Mouse (Mus musculus) limb, embryonic 15.5 days (tissue): ENCODE measurements around the gene Gm43552. TPM values are rescaled to one million over a fixed set of nuclear protein-coding genes. Genes with fewer than 3 reads are reported as not detected.

Experiments used
- ATAC-seq: fragments of 200-750 bp; cut with Nextera tagmentation; 2 replicates; pipeline ENCODE4 v1.8.0; 2017; ENCODE audit warnings: low read depth, moderate TSS enrichment; ENCODE audit not compliant: insufficient number of reproducible peaks, low FRiP score, low TSS enrichment
- H3K27ac ChIP-seq: fragments of 300-500 bp; sonication (generic); 2 replicates; pipeline ENCODE4 v1.5.1; 2015; ENCODE audit warnings: moderate library complexity, mild to moderate bottlenecking, inconsistent platforms
- H3K27me3 ChIP-seq: fragments of 300-500 bp; sonication (generic); 2 replicates; pipeline ENCODE4 v1.6.1; 2015; ENCODE audit warnings: inconsistent platforms
- H3K36me3 ChIP-seq: fragments of 300-500 bp; sonication (generic); 2 replicates; pipeline ENCODE4 v1.6.1; 2015; ENCODE audit warnings: inconsistent platforms
- H3K4me1 ChIP-seq: fragments of 300-500 bp; sonication (generic); 2 replicates; pipeline ENCODE4 v1.6.1; 2015; ENCODE audit warnings: inconsistent platforms
- H3K4me2 ChIP-seq: fragments of 300-500 bp; sonication (generic); 2 replicates; pipeline ENCODE4 v1.6.1; 2015; ENCODE audit warnings: mild to moderate bottlenecking, inconsistent platforms
- H3K4me3 ChIP-seq: fragments of 300-500 bp; sonication (generic); 2 replicates; pipeline ENCODE4 v1.5.1; 2015; ENCODE audit warnings: mild to moderate bottlenecking, inconsistent platforms
- H3K9ac ChIP-seq: fragments of 300-500 bp; sonication (generic); 2 replicates; pipeline ENCODE4 v1.6.1; 2015; ENCODE audit warnings: inconsistent platforms
- H3K9me3 ChIP-seq: fragments of 300-500 bp; sonication (generic); 2 replicates; pipeline ENCODE4 v1.6.1; 2016; ENCODE audit warnings: inconsistent platforms
- WGBS: fragments of 180-500 bp; shearing (Covaris S2); methylation state at CpG from one replicate; pipeline ENCODE4 v1.1.7; 2015; 5-methylcytosine and 5-hydroxymethylcytosine counted together
- polyA plus RNA-seq: library from polyadenylated mRNA; unstranded; fragments of >200 nt; fragmentation: Nextera tagmentation; extraction: Ambion mirVana; gene quantifications from 2 replicates; pipeline ENCODE4 v1.2.1, GENCODE M21; 2015

Gm43552 gene
- polyA plus RNA-seq, 1 experiment from 2014 or later: not detected

- Histone ChIP-seq H3K9ac (no peak overlapping the region), H3K4me2 (no peak overlapping the region), H3K36me3 (no peaks in the 10 kb centered on the region), H3K4me3 (no peak overlapping the region), H3K27me3 (no peaks in the 10 kb centered on the region), H3K4me1 (no peaks in the 10 kb centered on the region), H3K9me3 (no peaks in the 10 kb centered on the region), H3K27ac (no peak overlapping the region)
- ATAC-seq: no peak
- 12% methylated on average over 8 of the region's 8 CpGs for WGBS
Observed at GRCm38 (mm10) chr5:65525674-65526443, 33.2 kb upstream of the Gm43552 start.

GRCm38 (mm10) chr5:65524831-65525230 is 32.2 kb upstream of the Gm43552 start:
- no peak overlapping the region for H3K9ac ChIP-seq
- H3K4me3 ChIP-seq: no peak overlapping the region
- WGBS: 73% methylated on average over 4 of the region's 4 CpGs
- H3K4me2 ChIP-seq: no peak overlapping the region
- H3K27ac ChIP-seq: no peak overlapping the region
- no peaks in the 10 kb centered on the region for H3K4me1 ChIP-seq
- H3K27me3 ChIP-seq: no peaks in the 10 kb centered on the region
- no peaks in the 10 kb centered on the region for H3K9me3 ChIP-seq
- H3K36me3 ChIP-seq: no peaks in the 10 kb centered on the region
- ATAC-seq: no peak

GRCm38 (mm10) chr5:65521803-65522202 is 29.2 kb upstream of the Gm43552 start:
- ATAC-seq: no peak
- no peaks in the 10 kb centered on the region for H3K27me3 ChIP-seq
- WGBS: 70% methylated on average over 1 of the region's 1 CpGs
- no peak overlapping the region for H3K4me3 ChIP-seq
- H3K4me2 ChIP-seq: no peak overlapping the region
- H3K9me3 ChIP-seq: no peaks in the 10 kb centered on the region
- no peaks in the 10 kb centered on the region for H3K4me1 ChIP-seq
- H3K9ac ChIP-seq: no peak overlapping the region
- no peak overlapping the region for H3K27ac ChIP-seq
- H3K36me3 ChIP-seq: no peaks in the 10 kb centered on the region

GRCm38 (mm10) chr5:65514635-65515278 is 22.1 kb upstream of the Gm43552 start:
- Histone ChIP-seq H3K4me3 (no peak overlapping the region), H3K27me3 (no peaks in the 10 kb centered on the region), H3K4me2 (no peak overlapping the region), H3K9ac (no peak overlapping the region), H3K36me3 (no peaks in the 10 kb centered on the region), H3K27ac (no peak overlapping the region), H3K4me1 (0 out of 2 replicates have a peak, but pooled peaks cover 7% of the 10 kb centered on the region), H3K9me3 (no peaks in the 10 kb centered on the region)
- WGBS: 52% methylated on average over 5 of the region's 5 CpGs
- ATAC-seq: no peak

- Histone ChIP-seq H3K9me3 (no peaks in the 10 kb centered on the region), H3K4me3 (no peak overlapping the region), H3K27ac (peak overlapping the region; percentile 23; the same call in 1 of the 2 replicates), H3K27me3 (no peaks in the 10 kb centered on the region), H3K4me1 (0 out of 2 replicates have a peak, but pooled peaks cover 7% of the 10 kb centered on the region), H3K9ac (no peak overlapping the region), H3K4me2 (no peak overlapping the region), H3K36me3 (no peaks in the 10 kb centered on the region)
- 55% methylated on average over 3 of the region's 3 CpGs for WGBS
- no peak for ATAC-seq
Observed at GRCm38 (mm10) chr5:65513506-65513905, 20.9 kb upstream of the Gm43552 start.

- Histone ChIP-seq H3K9ac (no peak overlapping the region), H3K9me3 (no peaks in the 10 kb centered on the region), H3K36me3 (no peaks in the 10 kb centered on the region), H3K4me1 (0 out of 2 replicates have a peak, but pooled peaks cover 3% of the 10 kb centered on the region), H3K4me2 (no peak overlapping the region), H3K4me3 (no peak overlapping the region), H3K27ac (no peak overlapping the region), H3K27me3 (no peaks in the 10 kb centered on the region)
- WGBS: 75% methylated on average over 8 of the region's 8 CpGs
- ATAC-seq: no peak
Observed at GRCm38 (mm10) chr5:65508395-65508794, 15.8 kb upstream of the Gm43552 start.

- Histone ChIP-seq H3K9me3 (no peaks in the 10 kb centered on the region), H3K4me3 (no peak overlapping the region), H3K27ac (no peak overlapping the region), H3K27me3 (no peaks in the 10 kb centered on the region), H3K4me1 (no peaks in the 10 kb centered on the region), H3K9ac (no peak overlapping the region), H3K4me2 (peak overlapping the region; percentile 33), H3K36me3 (no peaks in the 10 kb centered on the region)
- 10% methylated on average over 8 of the region's 8 CpGs for WGBS
- ATAC-seq: no peak
Observed at GRCm38 (mm10) chr5:65505786-65506185, 13.2 kb upstream of the Gm43552 start.

GRCm38 (mm10) chr5:65501407-65501806 is 8.8 kb upstream of the Gm43552 start:
- no peaks in the 10 kb centered on the region for H3K36me3 ChIP-seq
- H3K9me3 ChIP-seq: no peaks in the 10 kb centered on the region
- ATAC-seq: no peak
- no peaks in the 10 kb centered on the region for H3K4me1 ChIP-seq
- H3K4me2 ChIP-seq: no peak overlapping the region
- WGBS: 84% methylated on average over 9 of the region's 9 CpGs
- no peaks in the 10 kb centered on the region for H3K27me3 ChIP-seq
- H3K27ac ChIP-seq: no peak overlapping the region
- H3K9ac ChIP-seq: no peak overlapping the region
- no peak overlapping the region for H3K4me3 ChIP-seq

GRCm38 (mm10) chr5:65500231-65500630 is 7.6 kb upstream of the Gm43552 start:
- no peaks in the 10 kb centered on the region for H3K27me3 ChIP-seq
- no peak for ATAC-seq
- no peaks in the 10 kb centered on the region for H3K36me3 ChIP-seq
- H3K27ac ChIP-seq: no peak overlapping the region
- H3K4me2 ChIP-seq: no peak overlapping the region
- H3K9me3 ChIP-seq: no peaks in the 10 kb centered on the region
- H3K4me1 ChIP-seq: no peaks in the 10 kb centered on the region
- WGBS: 82% methylated on average over 7 of the region's 7 CpGs
- H3K9ac ChIP-seq: no peak overlapping the region
- no peak overlapping the region for H3K4me3 ChIP-seq

GRCm38 (mm10) chr5:65491767-65492715 is 592 bp downstream of the Gm43552 start:
- peak overlapping the region; percentile 97 for H3K4me3 ChIP-seq
- peaks cover 21% of the 10 kb centered on the region for H3K4me1 ChIP-seq
- no peaks in the 10 kb centered on the region for H3K27me3 ChIP-seq
- peak; percentile 78 for ATAC-seq
- no peaks in the 10 kb centered on the region for H3K9me3 ChIP-seq
- H3K9ac ChIP-seq: peak overlapping the region; percentile 96
- H3K27ac ChIP-seq: peak overlapping the region; percentile 96
- H3K36me3 ChIP-seq: no peaks in the 10 kb centered on the region
- peak overlapping the region; percentile 66 for H3K4me2 ChIP-seq
- under 1% methylated on average over 54 of the region's 57 CpGs for WGBS

GRCm38 (mm10) chr5:65489830-65490229 is 2.8 kb downstream of the Gm43552 start:
- H3K27ac ChIP-seq: no peak overlapping the region
- 54% methylated on average over 4 of the region's 4 CpGs for WGBS
- no peak overlapping the region for H3K4me2 ChIP-seq
- H3K4me1 ChIP-seq: peaks cover 21% of the 10 kb centered on the region
- H3K9ac ChIP-seq: no peak overlapping the region
- no peaks in the 10 kb centered on the region for H3K36me3 ChIP-seq
- no peak for ATAC-seq
- H3K9me3 ChIP-seq: no peaks in the 10 kb centered on the region
- no peak overlapping the region for H3K4me3 ChIP-seq
- no peaks in the 10 kb centered on the region for H3K27me3 ChIP-seq
